Mouse (Mus musculus): ENCODE results near the gene Sptan1.

GRCm38 (mm10) chr2:29930506-29930905 is 34.9 kb upstream of the Sptan1 start:
- peak; percentile 42 for TF ChIP-seq CTCF (IDR thresholded peaks at IDR 0.05; ENCODE audit: low read depth, low read length)
- TF ChIP-seq POLR2A (IDR thresholded peaks at IDR 0.05; ENCODE audit: insufficient read depth, low read length), result no peak
